Mouse (Mus musculus): ENCODE results near the gene Calhm2.

DNA sequence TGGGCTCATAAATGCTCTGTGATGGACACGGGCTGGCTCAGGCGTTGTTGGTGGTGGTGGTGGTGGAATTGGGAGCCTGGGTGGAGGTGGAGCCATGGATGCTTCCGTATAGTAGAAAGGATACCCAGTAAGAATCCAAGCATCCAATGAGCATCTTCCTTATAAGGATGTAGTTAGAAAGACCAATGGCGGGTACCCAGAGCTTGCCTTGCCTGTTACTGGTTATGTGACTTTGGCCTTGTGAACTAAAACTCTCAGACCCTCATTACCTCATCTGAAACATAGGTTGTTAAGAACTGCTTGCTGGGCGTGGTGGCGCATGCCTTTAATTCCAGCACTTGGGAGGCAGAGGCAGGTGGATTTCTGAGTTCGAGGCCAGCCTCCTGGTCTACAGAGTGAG is 15.7 kb upstream of the Calhm2 start:
- TF ChIP-seq MAFK (IDR thresholded peaks at IDR 0.05; ENCODE audit: insufficient read depth, low read depth, low read length) (no peak), ZC3H11A (IDR thresholded peaks at IDR 0.05; ENCODE audit: borderline replicate concordance, low read depth, low read length) (no peak), CHD2 (IDR thresholded peaks at IDR 0.05; ENCODE audit: low read depth, low read length) (no peak)
